10 mouse cellular contexts compared by ENCODE assay signal in the genomic region with DNA sequence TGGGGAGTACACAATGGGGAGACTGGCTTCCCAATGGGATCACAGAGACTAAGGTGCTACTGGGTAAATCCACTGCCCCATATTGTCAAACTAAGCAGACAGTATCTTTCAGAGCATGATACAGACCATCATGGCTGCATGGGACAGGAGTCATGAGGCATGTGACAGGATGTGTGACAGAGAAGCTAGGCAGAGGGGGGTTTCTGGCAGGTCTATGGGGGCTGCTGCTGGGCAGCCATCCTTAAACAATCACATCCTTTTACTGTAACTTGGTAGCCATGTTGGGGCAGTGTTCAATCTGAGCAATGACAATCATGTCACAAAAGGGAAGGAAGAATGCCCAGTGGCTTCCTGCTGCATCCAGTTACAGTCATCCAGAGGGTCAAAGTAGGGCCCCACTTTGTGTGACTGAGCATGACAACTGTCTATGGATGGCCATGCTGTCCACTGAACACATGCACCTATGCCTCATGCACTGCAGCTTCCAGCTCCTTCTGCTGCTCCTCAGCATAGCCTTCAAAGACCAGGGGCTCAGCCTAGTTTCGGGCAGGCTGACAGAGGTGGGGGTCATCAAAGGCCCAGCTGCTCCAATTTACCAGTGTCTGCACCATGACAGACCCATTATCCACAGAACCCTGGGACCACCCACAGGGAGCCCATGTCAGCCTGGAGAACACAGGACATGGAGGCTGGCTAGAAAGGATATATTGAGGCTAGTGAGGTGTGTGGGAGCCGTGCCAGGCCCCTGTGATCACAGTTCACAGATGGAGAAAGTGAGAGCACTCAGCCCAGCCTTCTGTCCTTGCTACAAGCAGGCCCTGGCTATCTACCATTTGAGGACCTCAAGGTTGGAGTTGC. TPM values are rescaled to one million over a fixed set of nuclear protein-coding genes. Genes with fewer than 3 reads are reported as not detected.
DNase-seq lines count a peak whose midpoint lies in the region; ATAC-seq and TF ChIP-seq lines count a peak whose summit lies in the region.
"Had no signal": no experiment of that assay in that cellular context is flagged by ENCODE, and none has a peak within 500 bp of the region (broad histone marks: within the 10 kb centered on the region; RNA-seq: fewer than 3 reads in every experiment).

No protein-coding gene starts in this region.

- H3K4me2 ChIP-seq in kidney, postnatal 0 days (ENCODE audit: low read length): no peak overlapping the region

- DNase-seq in kidney, postnatal 0 days (ENCODE audit: low spot score): no peak
- DNase-seq in kidney, adult 9 months: no peak
- DNase-seq in thymus, postnatal 14 days: peak; percentile 44
- no peak for DNase-seq in thymus, adult 18-20 months
- no peak for DNase-seq in hindbrain, embryonic 10.5 days (ENCODE audit: low spot score)
- no peak for DNase-seq in embryo, embryonic 10 days (ENCODE audit: low spot score)
- DNase-seq in gastrocnemius, postnatal 36 days: no peak
- DNase-seq in heart, postnatal 10 days: no peak
- DNase-seq: lung, postnatal 10 days had no signal

- intact Hi-C loops in gastrocnemius, postnatal 36 days (cut with DNase I): no loop called here
- intact Hi-C loops in heart, postnatal 10 days (cut with DNase I): no loop called here

- no peak overlapping the region for H3K9ac ChIP-seq in kidney, postnatal 0 days (ENCODE audit: low read depth, low read length)

- no peak for TF ChIP-seq CTCF in kidney, postnatal 0 days (IDR thresholded peaks at IDR 0.05; ENCODE audit: low read depth)

- H3K9me3 ChIP-seq in kidney, postnatal 0 days (replicated peaks; ENCODE audit: low read length): no peaks in the 10 kb centered on the region
- no peaks in the 10 kb centered on the region for H3K9me3 ChIP-seq in hindbrain, embryonic 10.5 days

- no peaks in the 10 kb centered on the region for H3K27me3 ChIP-seq in kidney, postnatal 0 days (ENCODE audit: insufficient read depth, low read length)
- no peaks in the 10 kb centered on the region for H3K27me3 ChIP-seq in hindbrain, embryonic 10.5 days (ENCODE audit: insufficient read depth, poor library complexity, severe bottlenecking)

- peaks cover 28% of the 10 kb centered on the region for H3K36me3 ChIP-seq in kidney, postnatal 0 days (ENCODE audit: insufficient read depth, low read length)
- peaks cover 84% of the 10 kb centered on the region for H3K36me3 ChIP-seq in hindbrain, embryonic 10.5 days

- ATAC-seq in kidney, postnatal 0 days (replicated peaks; ENCODE audit: low FRiP score, low read depth): no peak

- 0 out of 2 replicates have a peak overlapping the region, but pooled peaks have one; percentile 19 for H3K27ac ChIP-seq in kidney, postnatal 0 days
- peak overlapping the region; percentile 50; the same call in 1 of the 2 replicates for H3K27ac ChIP-seq in hindbrain, embryonic 10.5 days

- no peak overlapping the region for H3K4me3 ChIP-seq in kidney, postnatal 0 days (replicated peaks; ENCODE audit: low read depth, low read length)
- no peak overlapping the region for H3K4me3 ChIP-seq in hindbrain, embryonic 10.5 days

- H3K4me1 ChIP-seq in kidney, postnatal 0 days (replicated peaks; ENCODE audit: insufficient read depth, low read length): peaks cover 5% of the 10 kb centered on the region; the same call in 1 of the 2 replicates
- peaks cover 29% of the 10 kb centered on the region for H3K4me1 ChIP-seq in hindbrain, embryonic 10.5 days (replicated peaks)

- 62% methylated on average over 2 of the region's 2 CpGs for WGBS in kidney, postnatal 0 days
- WGBS in hindbrain, embryonic 10.5 days: 67% methylated on average over 2 of the region's 2 CpGs

RNA-seq across cellular contexts. Expression of gene Sh3gl1, which starts 14.1 kb away (rescaled TPM):
- polyA plus RNA-seq in kidney, postnatal 0 days (2015; fragmentation: Nextera tagmentation; extraction: Ambion mirVana): 115 and 129 TPM in 2 replicates
- polyA plus RNA-seq in hindbrain, embryonic 10.5 days (2016; fragmentation: Nextera tagmentation; extraction: Ambion mirVana): 161 and 163 TPM in 2 replicates
- 10 to 100 TPM in 1 of 2 experiments, 1 to 10 TPM in 1; 9.9 to 10.6 TPM for total RNA-seq in gastrocnemius, postnatal 36 days (2021)
- 10 to 100 TPM; 32.0 to 33.9 TPM for total RNA-seq in heart, postnatal 10 days (2021)

RNA-seq across cellular contexts. Expression of gene Mpnd, which starts 16.8 kb away (rescaled TPM):
- 75.6 and 83.9 TPM in 2 replicates for polyA plus RNA-seq in kidney, postnatal 0 days (2015; fragmentation: Nextera tagmentation; extraction: Ambion mirVana)
- 131 and 177 TPM in 2 replicates for polyA plus RNA-seq in hindbrain, embryonic 10.5 days (2016; fragmentation: Nextera tagmentation; extraction: Ambion mirVana)
- total RNA-seq in gastrocnemius, postnatal 36 days (2021): 10 to 100 TPM; 40.6 to 50.2 TPM
- total RNA-seq in heart, postnatal 10 days (2021): 10 to 100 TPM; 47.4 to 50.1 TPM

RNA-seq across cellular contexts. Expression of gene Stap2, which starts 17.0 kb away (rescaled TPM):
- polyA plus RNA-seq in kidney, postnatal 0 days (2015; fragmentation: Nextera tagmentation; extraction: Ambion mirVana): 21.8 and 22.0 TPM in 2 replicates
- polyA plus RNA-seq in hindbrain, embryonic 10.5 days (2016; fragmentation: Nextera tagmentation; extraction: Ambion mirVana): 6.0 and 8.3 TPM in 2 replicates
- 1 to 10 TPM; 2.5 to 3.0 TPM for total RNA-seq in gastrocnemius, postnatal 36 days (2021)
- total RNA-seq in heart, postnatal 10 days (2021): 10 to 100 TPM; 17.8 to 18.8 TPM

RNA-seq across cellular contexts. Expression of gene Chaf1a, which starts 17.9 kb away (rescaled TPM):
- 11.1 and 11.2 TPM in 2 replicates for polyA plus RNA-seq in kidney, postnatal 0 days (2015; fragmentation: Nextera tagmentation; extraction: Ambion mirVana)
- 35.3 and 46.0 TPM in 2 replicates for polyA plus RNA-seq in hindbrain, embryonic 10.5 days (2016; fragmentation: Nextera tagmentation; extraction: Ambion mirVana)
- 1 to 10 TPM; 1.3 to 1.4 TPM for total RNA-seq in gastrocnemius, postnatal 36 days (2021)
- 1 to 10 TPM; 5.2 to 6.3 TPM for total RNA-seq in heart, postnatal 10 days (2021)

RNA-seq across cellular contexts. Expression of gene Fsd1, which starts 36.1 kb away (rescaled TPM):
- 6.7 and 7.2 TPM in 2 replicates for polyA plus RNA-seq in kidney, postnatal 0 days (2015; fragmentation: Nextera tagmentation; extraction: Ambion mirVana)
- polyA plus RNA-seq in hindbrain, embryonic 10.5 days (2016; fragmentation: Nextera tagmentation; extraction: Ambion mirVana): 67.6 and 99.5 TPM in 2 replicates
- not detected for total RNA-seq in gastrocnemius, postnatal 36 days (2021)
- under 1 TPM in 1 of 2 experiments, not detected in 1; 0.31 TPM for total RNA-seq in heart, postnatal 10 days (2021)
- total RNA-seq: MEL had no signal

Comparison
In these comparisons a context has a peak if more than half of its experiments do, and no peak if none do; other contexts are left out.
1. RNA of gene Stap2, which starts 17.0 kb away (total RNA-seq): 17.8 to 18.8 TPM in heart, postnatal 10 days; 2.5 to 3.0 TPM in gastrocnemius, postnatal 36 days; every median in the first group is over 4 times any median in the second.